Mouse (Mus musculus): ENCODE measurements around the gene Hic1.

- TF ChIP-seq HCFC1 (IDR thresholded peaks at IDR 0.05; ENCODE audit: borderline replicate concordance, insufficient read depth, low read length) (no peak), ZNF384 (IDR thresholded peaks at IDR 0.05; ENCODE audit: low read depth, low read length) (no peak)
Observed at GRCm38 (mm10) chr11:75155985-75156384, 13.3 kb downstream of the Hic1 start.
